Mouse (Mus musculus) left cerebral cortex, postnatal 14 days (tissue): ENCODE results near the gene Gm20696. TPM values are rescaled to one million over a fixed set of nuclear protein-coding genes. Genes with fewer than 3 reads are reported as not detected.
A peak's percentile ranks its signal among the peaks of the same experiment; 100 is the strongest.

ENCODE experiments used
- DNase-seq, 2 experiments: peaks; one replicate each; pipeline ENCODE4 v3.0.0; 2021 to 2022; ENCODE audit warnings: low spot score in 2 of 2, mixed read lengths in 1 of 2
- intact Hi-C: fragments of 180-260 bp; cut with DNase I; formaldehyde crosslinking; loops from one replicate; pipeline ENCODE4 v1.15.1; 2025
- total RNA-seq, 2 experiments: library from RNA; stranded (reverse); gene quantifications; 2 replicates each; pipeline ENCODE4 v1.2.3; 2021

Gene Gm20696
- total RNA-seq, 2 experiments from 2014 or later = 5.3 to 6.3 TPM

DNA sequence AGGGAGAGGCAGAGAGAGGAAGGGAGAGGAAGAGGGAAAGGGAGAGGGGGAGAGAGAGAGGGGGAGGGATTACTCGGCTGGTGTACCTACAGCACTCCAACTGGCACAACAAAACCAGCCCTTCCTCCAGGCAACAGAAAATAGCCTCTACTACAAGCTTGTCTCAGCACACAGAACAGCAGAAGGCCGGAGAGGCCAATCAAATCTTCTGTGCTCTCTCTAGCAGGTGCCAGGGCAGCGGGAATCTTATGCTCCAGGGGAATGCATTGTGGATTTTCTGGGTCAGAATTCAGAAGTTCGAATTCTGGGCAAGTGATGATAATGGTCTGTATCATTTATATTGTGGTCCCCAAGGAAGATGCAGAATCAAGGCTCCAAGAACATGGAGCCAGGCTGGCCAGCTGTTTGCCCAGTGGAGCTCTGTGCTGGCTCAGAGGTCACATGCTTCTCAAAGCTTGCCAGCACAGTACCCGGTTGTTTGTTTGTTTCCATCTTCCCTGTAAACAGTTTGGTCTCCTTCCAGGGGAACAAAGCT is 132.3 kb downstream of the Gm20696 start:
- intact Hi-C loops = no loop called here

DNA sequence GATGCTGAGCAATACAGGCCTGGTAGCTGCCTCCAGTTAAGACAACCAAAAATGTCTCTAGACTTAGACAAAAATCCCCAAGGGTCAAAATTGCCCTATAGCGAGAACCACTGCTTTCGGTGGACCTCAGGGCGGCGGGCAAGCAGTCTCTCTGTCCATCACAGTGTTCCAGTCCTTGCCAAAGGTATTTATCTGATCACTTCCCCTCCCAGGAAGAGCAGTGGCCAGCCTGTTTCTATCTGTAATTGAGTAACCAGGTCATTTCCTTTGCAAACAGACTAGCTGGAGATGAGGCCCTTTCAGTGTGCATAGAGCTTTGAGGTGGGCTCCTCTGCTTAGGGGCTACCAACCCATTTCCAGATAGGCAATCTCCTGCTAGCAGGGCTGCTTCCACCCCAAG is 134.1 kb downstream of the Gm20696 start:
- intact Hi-C loops = no loop called here
- no peak for DNase-seq

More for the DNA sequence above, 132.3 kb downstream of the Gm20696 start:
- no peak for DNase-seq

DNA sequence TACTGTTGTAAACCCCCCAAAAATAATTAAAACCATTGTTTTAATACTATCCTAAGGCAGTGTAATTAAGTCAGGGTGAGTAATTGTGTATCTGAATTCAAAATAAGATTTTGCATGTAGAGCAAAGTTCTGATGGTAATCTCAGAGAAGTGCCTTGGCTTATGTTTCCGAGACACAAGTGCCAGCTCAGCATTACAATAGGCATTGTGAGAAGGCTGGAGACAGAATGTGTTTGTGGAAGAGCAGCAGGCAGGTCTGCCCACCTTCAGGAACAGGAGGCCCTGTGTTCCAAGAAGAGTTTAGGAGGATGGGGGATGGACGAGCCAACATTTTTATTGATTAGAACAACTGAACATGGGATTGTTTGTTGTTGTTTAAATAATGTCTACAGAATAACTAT is 137.6 kb downstream of the Gm20696 start:
- intact Hi-C loops = loop anchor here (10.0 kb wide), 2 partner anchors 504 to 1004 kb away; no protein-coding TSS in a partner anchor
- no peak for DNase-seq

DNA sequence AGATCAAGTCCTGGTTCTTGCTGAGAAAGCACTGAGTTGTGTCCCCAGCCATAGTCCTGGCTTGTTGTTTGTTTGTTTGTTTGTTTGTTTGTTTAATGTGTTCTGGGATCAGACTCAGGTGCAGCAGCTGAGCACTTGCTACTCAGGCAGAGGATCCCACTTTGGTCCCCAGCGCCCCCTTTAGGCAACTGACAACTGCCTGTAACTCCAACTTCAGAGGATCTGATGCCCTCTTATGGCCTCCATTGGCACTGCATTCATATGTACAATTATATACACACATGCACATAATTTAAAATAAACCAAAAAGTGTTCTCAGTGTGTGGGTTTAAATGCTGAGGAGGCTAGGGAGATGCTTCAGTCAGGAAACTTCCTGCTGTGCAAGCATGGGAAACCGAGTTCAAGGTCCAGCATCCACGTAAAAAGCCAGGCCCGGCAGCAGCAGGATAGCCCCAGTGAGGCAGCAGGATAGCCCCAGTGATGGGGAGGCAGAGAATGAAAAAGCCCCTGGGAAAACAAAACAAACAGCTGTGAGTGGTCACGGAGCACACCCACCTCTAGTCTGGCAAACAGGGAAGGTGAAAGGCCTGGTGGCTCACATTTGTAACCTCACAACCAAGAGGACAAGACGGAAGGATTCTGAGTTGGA is 139.0 kb downstream of the Gm20696 start:
- no peak for DNase-seq
- intact Hi-C loops = loop anchor here (10.0 kb wide), 2 partner anchors 503 to 1003 kb away; no protein-coding TSS in a partner anchor

DNA sequence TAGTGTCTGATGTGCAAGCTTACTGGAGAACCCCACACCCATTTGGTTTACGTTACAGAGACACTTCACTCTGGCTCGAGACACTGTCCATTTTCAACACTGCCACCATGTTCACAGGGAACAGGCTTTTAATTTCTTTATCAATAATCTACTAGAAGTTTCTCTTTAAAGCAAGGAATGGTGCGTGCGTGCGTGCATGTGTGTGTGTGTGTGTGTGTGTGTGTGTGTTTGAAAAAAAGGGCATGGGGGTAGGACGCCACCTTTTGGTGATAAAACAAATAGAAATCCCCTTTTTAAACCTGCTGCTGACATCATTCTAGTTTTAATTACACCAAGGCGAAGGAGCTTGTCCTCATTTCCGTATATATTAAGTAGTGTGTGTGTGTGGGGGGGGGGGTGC is 141.2 kb downstream of the Gm20696 start:
- intact Hi-C loops = loop anchor here (10.0 kb wide), 2 partner anchors 501 to 1001 kb away; no protein-coding TSS in a partner anchor

DNA sequence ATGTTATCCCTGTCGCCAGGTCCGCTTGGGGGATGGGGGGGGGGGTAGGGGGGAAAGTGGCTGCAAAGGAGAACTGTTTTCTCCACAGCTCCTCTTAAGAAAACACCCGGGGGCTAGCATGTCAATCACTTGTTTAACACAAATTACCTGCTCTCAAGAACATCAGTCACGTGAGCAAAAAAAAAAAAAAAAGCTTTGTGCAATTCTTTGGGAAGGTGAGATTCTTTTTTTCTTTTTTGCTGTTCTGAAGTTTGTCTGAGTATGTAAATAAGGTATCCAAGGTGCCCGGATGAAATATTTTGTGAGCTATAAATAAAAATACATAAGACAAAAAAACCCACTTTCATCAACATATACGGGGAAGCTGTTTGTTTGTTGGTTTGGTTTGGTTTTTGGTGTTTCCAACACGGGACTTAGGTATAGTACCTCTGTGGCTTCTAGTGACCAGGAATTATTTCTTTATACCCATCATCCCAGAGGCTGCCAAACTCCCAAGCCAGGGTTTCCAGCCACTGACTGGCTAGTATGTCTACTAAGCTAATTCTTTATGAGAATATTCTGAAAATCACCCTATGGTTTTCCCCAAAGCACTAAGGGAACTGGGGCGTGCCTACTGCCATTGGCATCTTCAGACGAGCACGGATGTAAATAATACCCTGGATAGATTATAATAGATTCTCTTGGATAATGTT is 142.8 kb downstream of the Gm20696 start:
- intact Hi-C loops = loop anchor here (5.0 to 10.0 kb wide), 4 partner anchors 78 to 999 kb away; no protein-coding TSS in a partner anchor
- DNase-seq = no peak

More for the DNA sequence above, 141.2 kb downstream of the Gm20696 start:
- peak; percentile 30 to 63 for DNase-seq

GRCm38 (mm10) chr6:99523109-99523632 is 143.4 kb downstream of the Gm20696 start:
- DNase-seq = peak; percentile 59 to 71
- intact Hi-C loops = loop anchor here (5.0 to 10.0 kb wide), 4 partner anchors 79 to 998 kb away; no protein-coding TSS in a partner anchor

GRCm38 (mm10) chr6:99522359-99523108 is 144.1 kb downstream of the Gm20696 start, which contains the start of gene Foxp1:
Foxp1 (minus strand) TSS chr6:99522721.
- DNase-seq = peak; percentile 75 to 78
- intact Hi-C loops = loop anchor here (5.0 to 10.0 kb wide), 4 partner anchors 80 to 998 kb away; no protein-coding TSS in a partner anchor

DNA sequence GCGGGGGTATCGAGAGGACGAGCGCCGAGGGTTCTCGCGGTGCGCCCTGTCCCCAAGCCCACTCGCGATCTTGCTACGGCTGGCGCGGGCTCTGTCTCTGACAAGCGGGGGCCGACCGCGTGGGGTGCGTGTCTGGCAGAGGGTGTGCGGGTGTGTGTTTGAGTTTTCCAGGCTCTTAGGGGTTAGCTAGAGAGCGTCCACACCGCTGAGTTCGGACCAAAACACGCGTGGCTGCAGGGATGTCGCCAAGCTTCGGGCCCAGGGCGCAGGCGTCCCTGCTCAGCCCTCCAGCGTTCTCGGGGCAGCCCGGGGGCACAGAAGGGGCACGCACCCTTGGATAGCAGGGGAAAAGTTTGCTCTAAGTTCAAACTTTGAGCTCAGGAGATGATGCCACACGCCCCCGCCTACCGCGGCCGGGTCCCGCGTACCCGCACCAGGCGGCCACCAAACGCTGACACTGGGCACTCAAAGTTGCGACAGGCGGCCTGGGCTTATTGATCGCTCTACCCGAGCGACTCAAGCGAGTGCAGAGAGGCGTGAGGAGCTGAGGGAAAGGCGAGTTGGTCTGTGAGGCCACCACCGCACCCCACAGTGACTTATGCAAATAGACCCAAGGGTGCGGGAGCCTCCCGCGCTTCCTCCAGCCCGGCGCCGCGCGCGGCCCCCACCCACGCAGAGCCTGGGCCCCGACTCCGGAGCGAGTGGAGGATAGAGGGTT is 144.8 kb downstream of the Gm20696 start:
- intact Hi-C loops = loop anchor here (5.0 to 10.0 kb wide), 4 partner anchors 81 to 997 kb away; no protein-coding TSS in a partner anchor
- DNase-seq = peak in 1 of 2 experiments; percentile 37

- peak; percentile 41 to 54 for DNase-seq
- intact Hi-C loops = loop anchor here (5.0 to 10.0 kb wide), 4 partner anchors 81 to 996 kb away; no protein-coding TSS in a partner anchor
These were observed 145.5 kb downstream of the Gm20696 start for GRCm38 (mm10) chr6:99521038-99521640.

DNA sequence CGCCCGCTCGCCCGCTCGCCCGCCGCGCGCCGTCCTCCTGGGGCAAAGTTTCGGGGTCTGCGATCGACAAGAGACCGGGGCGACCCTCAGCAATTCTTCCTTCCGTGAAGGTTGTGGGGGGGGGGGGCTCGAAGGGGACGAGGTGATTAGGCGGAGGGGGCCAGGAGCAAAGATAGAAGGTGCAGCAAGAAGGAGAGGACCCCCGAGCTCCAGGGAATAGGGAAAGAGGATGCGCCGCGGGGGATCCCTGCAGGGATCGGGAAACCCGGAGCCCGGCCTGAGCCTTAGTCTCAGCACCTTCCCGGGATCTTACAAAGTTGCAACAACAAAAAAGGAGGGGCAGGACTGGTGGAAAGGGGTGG is 145.9 kb downstream of the Gm20696 start:
- intact Hi-C loops = loop anchor here (5.0 to 10.0 kb wide), 4 partner anchors 82 to 996 kb away; no protein-coding TSS in a partner anchor
- DNase-seq = no peak

DNA sequence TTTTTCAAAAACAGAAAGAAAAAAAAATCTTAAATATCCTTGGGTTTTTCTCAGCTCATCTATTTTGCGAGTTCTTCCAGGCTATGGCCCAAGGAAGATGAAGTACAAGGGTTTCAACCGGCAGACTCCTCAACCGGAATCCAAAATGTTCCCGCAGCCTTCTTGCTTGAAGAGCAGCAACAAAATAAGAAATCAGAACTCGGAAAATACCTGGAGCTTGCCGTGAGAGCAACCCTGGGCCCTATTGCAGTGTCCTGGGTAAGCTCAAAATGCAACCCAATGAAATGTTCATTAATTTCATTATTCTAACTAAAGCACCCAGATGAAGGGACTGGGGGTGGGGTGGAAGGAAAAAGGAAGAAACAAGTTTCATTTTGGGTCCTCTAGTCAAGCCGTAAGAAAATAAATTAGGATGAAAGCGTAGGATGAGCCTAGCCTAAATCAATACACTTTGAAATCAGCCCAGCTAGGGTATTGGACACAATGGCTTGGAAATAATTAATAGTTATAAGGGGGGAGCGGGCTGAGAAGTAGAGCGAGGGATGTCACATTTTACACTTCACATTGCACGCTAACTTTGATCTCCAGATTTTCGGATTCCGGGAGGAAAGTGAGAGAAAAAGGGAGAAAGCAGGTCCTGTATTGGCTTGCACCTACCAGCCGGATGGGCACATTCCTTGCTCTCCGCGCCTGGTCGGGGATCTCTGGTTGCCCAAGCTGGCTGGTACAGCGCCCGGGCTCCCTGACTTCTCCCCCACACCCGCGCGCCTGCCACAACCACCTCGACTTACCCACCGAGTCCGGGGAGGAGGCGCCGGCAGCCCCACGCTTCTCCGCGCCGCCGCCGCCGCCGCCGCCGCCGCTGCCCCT is 146.6 kb downstream of the Gm20696 start:
- peak in 1 of 2 experiments; percentile 24 for DNase-seq
- intact Hi-C loops = loop anchor here (5.0 to 10.0 kb wide), 4 partner anchors 82 to 995 kb away; no protein-coding TSS in a partner anchor

- intact Hi-C loops = no loop called here
- no peak for DNase-seq
These were observed 147.5 kb downstream of the Gm20696 start for GRCm38 (mm10) chr6:99519052-99519451.

DNA sequence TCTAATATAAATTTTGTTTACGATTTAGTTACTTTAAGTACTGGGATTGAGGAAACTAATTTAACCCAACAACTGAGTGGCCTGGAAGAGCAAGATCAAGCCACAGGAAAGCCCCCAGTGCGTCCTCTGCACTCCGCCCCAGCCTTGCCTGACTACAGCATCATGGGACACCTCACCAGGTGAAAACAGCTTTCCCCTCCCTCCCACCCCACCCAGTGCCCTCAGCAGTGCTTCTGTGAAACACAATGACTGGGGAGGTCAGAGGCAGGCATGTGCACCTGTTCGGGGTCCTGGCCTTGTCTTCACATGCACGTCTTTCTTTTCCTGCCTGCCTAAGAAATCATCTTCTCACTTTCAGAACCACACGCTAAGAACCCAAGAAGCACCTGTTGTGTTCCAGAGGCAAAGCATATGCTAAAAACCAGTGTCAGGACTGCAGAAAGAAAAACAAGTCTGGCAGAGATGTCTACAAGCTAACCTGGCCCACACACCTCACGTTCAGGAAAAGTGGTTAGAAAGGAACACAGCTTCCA is 150.9 kb downstream of the Gm20696 start:
- no peak for DNase-seq
- intact Hi-C loops = no loop called here

- intact Hi-C loops = no loop called here
- DNase-seq = no peak
These were observed 154.7 kb downstream of the Gm20696 start for GRCm38 (mm10) chr6:99511862-99512261.

DNA sequence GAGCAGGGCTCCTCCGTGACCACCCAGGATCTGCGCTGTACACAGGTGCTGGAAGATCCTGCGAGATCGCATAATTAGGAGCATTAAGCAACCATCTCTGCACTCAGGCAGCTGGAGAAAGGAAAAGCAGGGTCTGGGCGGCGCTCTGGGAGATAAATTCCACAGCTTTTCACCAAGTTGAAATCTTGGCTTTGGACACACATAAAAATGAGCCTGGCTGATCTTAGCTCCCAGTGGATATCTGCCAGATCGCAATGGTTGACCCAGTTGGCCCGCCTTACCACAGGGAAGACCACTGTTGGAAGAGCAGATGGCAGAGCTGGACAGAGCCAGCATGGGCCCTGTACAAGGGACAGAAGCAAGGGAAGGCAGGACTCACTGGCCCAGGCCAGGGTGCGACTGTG is 157.4 kb downstream of the Gm20696 start:
- intact Hi-C loops = no loop called here
- no peak for DNase-seq

GRCm38 (mm10) chr6:99506816-99507215 is 159.8 kb downstream of the Gm20696 start:
- intact Hi-C loops = no loop called here
- no peak for DNase-seq
